Mouse (Mus musculus) urinary bladder, adult 2 months (tissue): ENCODE data around the gene Gm45140. TPM values are rescaled to one million over a fixed set of nuclear protein-coding genes. Genes with fewer than 3 reads are reported as not detected.

Experiments used
- DNase-seq: peaks from one replicate; pipeline ENCODE4 v3.0.0; 2022; ENCODE audit warnings: low spot score
- polyA plus RNA-seq: library from polyadenylated mRNA; depleted of rRNA; stranded (reverse); fragments of >200 nt; gene quantifications from 2 replicates; pipeline ENCODE4 v1.2.3, GENCODE M21; 2012

Gm45140 gene
- polyA plus RNA-seq, 1 experiment, result 4.8 TPM

- no peak for DNase-seq
Measured at GRCm38 (mm10) chr6:87845031-87845695, 9.6 kb upstream of the Gm45140 start.

GRCm38 (mm10) chr6:87842254-87842653 is 6.7 kb upstream of the Gm45140 start:
- no peak for DNase-seq

GRCm38 (mm10) chr6:87841635-87842034 is 6.0 kb upstream of the Gm45140 start:
- DNase-seq, result no peak

- DNase-seq, result no peak
Measured at GRCm38 (mm10) chr6:87839797-87840341, 4.3 kb upstream of the Gm45140 start.

- DNase-seq, result peak; percentile 72
Measured at GRCm38 (mm10) chr6:87838551-87839197, 3.1 kb upstream of the Gm45140 start, which contains the start of gene Isy1. Gene Isy1 (minus strand): TSS chr6:87838798.

GRCm38 (mm10) chr6:87820366-87820765 is 15.2 kb downstream of the Gm45140 start:
- no peak for DNase-seq

GRCm38 (mm10) chr6:87814486-87814885 is 21.1 kb downstream of the Gm45140 start:
- no peak for DNase-seq

- DNase-seq, result no peak
Measured at GRCm38 (mm10) chr6:87812656-87813055, 22.9 kb downstream of the Gm45140 start.

- peak; percentile 95 for DNase-seq
Measured at GRCm38 (mm10) chr6:87811675-87812338, 23.8 kb downstream of the Gm45140 start, which contains the start of gene Rab43. Gene Rab43 (minus strand): TSS chr6:87812164.

GRCm38 (mm10) chr6:87810713-87811669 is 24.6 kb downstream of the Gm45140 start:
- peak; percentile 49 for DNase-seq

- no peak for DNase-seq
Measured at GRCm38 (mm10) chr6:87810311-87810710, 25.3 kb downstream of the Gm45140 start.

GRCm38 (mm10) chr6:87809651-87810161 is 25.9 kb downstream of the Gm45140 start:
- DNase-seq, result no peak

GRCm38 (mm10) chr6:87809144-87809543 is 26.5 kb downstream of the Gm45140 start:
- DNase-seq, result no peak

GRCm38 (mm10) chr6:87808521-87808920 is 27.1 kb downstream of the Gm45140 start:
- DNase-seq, result no peak

- no peak for DNase-seq
Measured at GRCm38 (mm10) chr6:87807735-87808440, 27.7 kb downstream of the Gm45140 start.

GRCm38 (mm10) chr6:87806857-87807256 is 28.7 kb downstream of the Gm45140 start:
- DNase-seq, result no peak

GRCm38 (mm10) chr6:87806028-87806427 is 29.6 kb downstream of the Gm45140 start:
- DNase-seq, result no peak

- DNase-seq, result no peak
Measured at GRCm38 (mm10) chr6:87805448-87805847, 30.1 kb downstream of the Gm45140 start.

GRCm38 (mm10) chr6:87804886-87805285 is 30.7 kb downstream of the Gm45140 start:
- no peak for DNase-seq

GRCm38 (mm10) chr6:87804036-87804435 is 31.6 kb downstream of the Gm45140 start:
- DNase-seq, result no peak
